Mouse (Mus musculus) layer of hippocampus, postnatal 25 days (tissue): ENCODE results near the gene Cdh26. TPM values are rescaled to one million over a fixed set of nuclear protein-coding genes. Genes with fewer than 3 reads are reported as not detected.

Experiments
- DNase-seq, 2 experiments: peaks; one replicate each; pipeline ENCODE4 v3.0.0; 2022; ENCODE audit warnings: mixed read lengths in 2 of 2, low spot score in 1 of 2; ENCODE audit errors: extremely low spot score in 1 of 2
- total RNA-seq, 2 experiments: library from RNA; stranded (reverse); gene quantifications; 2 replicates each; pipeline ENCODE4 v1.2.3; 2021

The Cdh26 gene
- total RNA-seq, result under 1 TPM in 1 of 2 experiments, not detected in 1; 0.12 TPM

- DNase-seq, result no peak
These were observed at the start of gene Cdh26 for GRCm38 (mm10) chr2:178430231-178430630. Gene Cdh26 (plus strand): TSS chr2:178430531.

GRCm38 (mm10) chr2:178407053-178407815, 23.1 kb upstream of the Cdh26 start, which contains the start of gene Sycp2:
Gene Sycp2 (minus strand): TSS chr2:178407685.
- DNase-seq, result no peak

- no peak for DNase-seq
These were observed 21.3 kb upstream of the Cdh26 start for GRCm38 (mm10) chr2:178409024-178409423.

GRCm38 (mm10) chr2:178410286-178410685, 20.0 kb upstream of the Cdh26 start:
- no peak for DNase-seq

- no peak for DNase-seq
These were observed 17.7 kb upstream of the Cdh26 start for GRCm38 (mm10) chr2:178412598-178412997.

- DNase-seq, result no peak
These were observed 17.2 kb upstream of the Cdh26 start for GRCm38 (mm10) chr2:178413081-178413480.

GRCm38 (mm10) chr2:178413481-178414260, 16.7 kb upstream of the Cdh26 start:
- DNase-seq, result peak; percentile 34 to 36

- DNase-seq, result peak; percentile 37 to 67
These were observed 15.8 kb upstream of the Cdh26 start, which contains the start of the genes Ppp1r3d and Fam217b for GRCm38 (mm10) chr2:178414261-178415149. Gene Ppp1r3d (minus strand): TSS chr2:178414472. Gene Fam217b (plus strand): TSS chr2:178414524.

GRCm38 (mm10) chr2:178415150-178415448, 15.2 kb upstream of the Cdh26 start:
- no peak for DNase-seq

- no peak for DNase-seq
These were observed 13.9 kb upstream of the Cdh26 start for GRCm38 (mm10) chr2:178416427-178416826.

GRCm38 (mm10) chr2:178416970-178417369, 13.4 kb upstream of the Cdh26 start:
- DNase-seq, result no peak

GRCm38 (mm10) chr2:178420576-178420975, 9.8 kb upstream of the Cdh26 start:
- no peak for DNase-seq

GRCm38 (mm10) chr2:178421603-178422002, 8.7 kb upstream of the Cdh26 start:
- DNase-seq, result no peak

- DNase-seq, result no peak
These were observed 8.1 kb upstream of the Cdh26 start for GRCm38 (mm10) chr2:178422186-178422585.

GRCm38 (mm10) chr2:178423223-178423622, 7.1 kb upstream of the Cdh26 start:
- no peak for DNase-seq

GRCm38 (mm10) chr2:178426229-178426628, 4.1 kb upstream of the Cdh26 start:
- peak in 1 of 2 experiments; percentile 12 for DNase-seq

- peak in 1 of 2 experiments; percentile 2 for DNase-seq
These were observed 3.1 kb upstream of the Cdh26 start for GRCm38 (mm10) chr2:178427181-178427580.

GRCm38 (mm10) chr2:178428183-178428582, 2.1 kb upstream of the Cdh26 start:
- no peak for DNase-seq

- DNase-seq, result no peak
These were observed 1.7 kb upstream of the Cdh26 start for GRCm38 (mm10) chr2:178428676-178429075.

- DNase-seq, result no peak
These were observed 905 bp upstream of the Cdh26 start for GRCm38 (mm10) chr2:178429426-178429825.

GRCm38 (mm10) chr2:178433495-178433894, 3.2 kb downstream of the Cdh26 start:
- DNase-seq, result no peak
